Mouse (Mus musculus): Measurements from ENCODE around the gene Polr3k.
A peak's percentile ranks its signal among the peaks of the same experiment; 100 is the strongest.

The Polr3k gene

DNA sequence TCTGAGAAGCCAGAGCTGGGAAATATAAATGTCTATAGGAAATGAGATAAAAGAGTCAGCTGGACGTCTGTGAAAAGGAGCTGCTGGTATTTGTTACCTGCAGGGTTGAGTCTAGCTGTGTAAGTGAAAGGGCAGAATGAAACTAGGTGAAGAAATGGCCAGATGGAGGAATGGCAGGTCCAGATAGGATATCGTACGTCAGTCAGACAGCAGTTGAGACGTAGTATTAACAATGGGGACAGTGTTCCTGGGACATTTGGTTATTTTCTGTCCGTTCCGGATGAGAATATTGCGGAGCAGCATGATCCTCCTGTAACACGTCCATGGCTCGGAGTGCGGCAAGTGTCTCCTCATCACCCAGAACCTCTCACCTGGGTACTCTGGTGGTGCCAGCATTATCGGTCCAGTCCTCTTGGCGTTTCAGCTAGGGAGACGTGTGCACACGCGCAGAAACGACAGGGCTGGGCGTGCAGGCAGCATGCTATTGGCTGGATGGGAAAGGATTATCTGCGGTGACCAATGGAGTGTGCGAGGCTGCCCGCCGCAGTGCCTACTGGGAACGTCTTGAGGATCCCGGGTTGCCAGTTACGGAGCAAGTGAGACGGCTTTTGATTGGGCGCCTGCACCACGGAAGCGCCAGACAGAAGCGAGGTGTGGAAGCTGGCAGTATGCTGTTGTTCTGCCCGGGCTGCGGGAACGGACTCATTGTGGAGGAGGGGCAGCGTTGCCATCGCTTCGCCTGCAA is at the start of gene Polr3k:
Gene Polr3k (plus strand): TSS at position 547 of the 745 bp plus-strand sequence.
- TF ChIP-seq GATA4 (IDR thresholded peaks at IDR 0.05; ENCODE audit: insufficient replicate concordance, low read length), result peak; percentile 46; the same call in 1 of the 2 replicates

DNA sequence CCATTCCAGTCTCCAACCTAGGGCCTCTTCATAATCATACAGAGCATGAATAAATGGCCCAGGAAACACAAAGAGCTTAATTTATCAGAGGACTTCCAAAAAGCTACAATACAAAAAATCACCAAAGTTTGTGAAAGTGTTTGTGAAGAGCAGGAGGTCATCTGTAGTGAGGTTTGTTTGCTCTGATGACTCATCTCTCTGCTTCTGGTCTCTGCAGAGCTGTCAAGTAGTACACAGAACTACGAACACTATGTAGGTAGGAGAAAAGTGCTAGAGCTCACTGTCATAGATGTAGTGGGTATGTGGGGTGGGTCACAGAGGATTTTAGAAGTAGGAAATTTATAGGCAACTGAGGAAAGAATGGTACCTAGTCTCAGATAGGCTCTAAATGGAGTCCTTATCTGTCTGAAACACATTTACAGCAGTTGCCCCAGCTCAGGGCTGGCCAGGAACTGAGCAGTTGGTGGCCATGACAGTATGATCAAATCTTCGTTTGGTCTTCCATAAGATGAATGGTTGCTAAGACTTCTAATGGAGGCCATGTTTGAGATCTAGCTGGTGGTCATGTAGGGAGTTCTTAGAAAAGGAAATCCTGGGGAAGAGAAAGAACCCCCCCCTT is 35.0 kb upstream of the Polr3k start:
- no peak for TF ChIP-seq GATA4 (IDR thresholded peaks at IDR 0.05; ENCODE audit: insufficient replicate concordance, low read length)

DNA sequence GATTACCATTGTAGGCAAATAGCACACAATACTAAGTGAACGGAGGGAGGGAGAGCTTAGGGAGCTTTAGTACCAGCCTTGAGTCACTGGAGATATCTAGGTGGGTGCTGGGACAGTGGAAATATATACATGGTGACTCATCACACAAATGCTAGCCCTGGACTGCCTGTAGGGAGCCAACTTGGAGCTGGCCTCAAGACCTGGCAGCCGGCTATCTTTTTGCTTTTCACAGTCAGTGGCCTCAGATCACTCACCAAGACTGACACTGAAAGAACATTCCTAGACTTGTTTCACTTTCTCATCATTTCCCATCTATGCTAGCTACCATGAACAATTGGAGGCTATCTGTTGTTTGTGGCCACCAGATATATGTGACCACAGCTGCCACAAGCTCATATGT is 31.4 kb upstream of the Polr3k start:
- TF ChIP-seq GATA4 (IDR thresholded peaks at IDR 0.05; ENCODE audit: insufficient replicate concordance, low read length), result no peak

DNA sequence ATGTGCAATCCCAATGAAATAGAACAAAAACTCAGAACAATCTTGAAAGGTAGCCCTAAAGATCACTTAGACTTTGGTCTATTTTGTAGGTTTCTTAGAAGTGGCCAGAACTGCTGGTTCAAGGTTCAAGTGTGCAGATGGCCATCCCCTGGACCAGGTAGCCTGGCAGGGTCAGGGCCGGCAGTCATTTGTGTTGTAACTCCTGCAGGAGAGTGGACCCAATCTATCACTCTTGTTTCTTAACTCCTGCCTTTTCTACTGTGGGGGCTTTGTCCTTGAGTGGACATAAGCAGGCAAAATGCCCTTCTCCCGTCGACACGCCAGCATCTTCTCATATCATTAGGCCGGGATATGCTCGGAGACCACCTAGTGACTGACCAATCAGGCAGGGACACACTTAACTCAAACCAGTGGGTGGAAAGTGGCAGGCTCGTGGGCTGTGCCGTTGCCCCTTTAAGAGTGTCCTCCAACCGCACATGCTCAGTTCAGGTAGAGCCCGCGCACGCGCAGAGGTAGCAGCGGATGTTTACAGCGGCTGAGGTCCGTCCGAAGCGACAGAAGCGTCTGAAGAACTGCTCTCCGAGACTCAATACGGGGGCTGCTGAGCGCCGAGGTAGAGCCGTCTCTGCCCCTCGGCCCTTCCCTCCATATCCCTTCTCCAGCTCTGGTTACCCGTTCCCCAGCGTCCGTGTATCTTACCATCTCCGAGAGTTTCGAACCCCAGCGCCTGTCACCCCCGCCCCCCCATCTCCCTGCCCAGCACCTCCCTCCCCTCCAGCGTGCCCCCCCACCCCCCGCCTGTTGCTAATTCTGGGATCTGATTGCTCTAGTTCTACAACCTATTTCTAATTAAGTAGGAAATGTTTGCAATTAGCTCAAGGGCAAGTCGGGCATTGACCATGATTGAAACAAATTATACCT is 26.5 kb upstream of the Polr3k start, which contains the start of gene Pcmtd2:
Gene Pcmtd2 (plus strand): TSS at position 483 of the 921 bp plus-strand sequence.
- TF ChIP-seq GATA4 (IDR thresholded peaks at IDR 0.05; ENCODE audit: insufficient replicate concordance, low read length), result no peak; the same call in 1 of the 2 replicates

DNA sequence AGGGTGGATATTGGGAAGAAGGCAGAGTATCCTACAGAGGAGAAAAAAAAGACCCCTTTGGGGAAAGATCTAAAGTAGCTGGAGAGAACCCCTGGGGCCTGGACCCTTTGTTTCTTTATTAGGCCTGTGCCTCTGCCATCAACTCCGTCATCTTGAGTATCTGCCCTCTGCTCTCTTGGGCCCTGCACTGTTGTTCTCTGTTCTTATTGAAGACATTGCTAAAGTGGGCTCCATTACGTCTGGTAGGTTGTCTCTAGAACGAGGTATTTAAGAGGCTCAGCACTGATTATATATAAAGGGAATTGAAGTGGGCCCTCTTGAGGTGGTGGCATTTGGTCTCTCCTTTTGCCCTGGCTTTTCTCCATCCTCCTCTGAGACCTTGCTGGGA is 25.9 kb upstream of the Polr3k start:
- TF ChIP-seq GATA4 (IDR thresholded peaks at IDR 0.05; ENCODE audit: insufficient replicate concordance, low read length), result no peak

DNA sequence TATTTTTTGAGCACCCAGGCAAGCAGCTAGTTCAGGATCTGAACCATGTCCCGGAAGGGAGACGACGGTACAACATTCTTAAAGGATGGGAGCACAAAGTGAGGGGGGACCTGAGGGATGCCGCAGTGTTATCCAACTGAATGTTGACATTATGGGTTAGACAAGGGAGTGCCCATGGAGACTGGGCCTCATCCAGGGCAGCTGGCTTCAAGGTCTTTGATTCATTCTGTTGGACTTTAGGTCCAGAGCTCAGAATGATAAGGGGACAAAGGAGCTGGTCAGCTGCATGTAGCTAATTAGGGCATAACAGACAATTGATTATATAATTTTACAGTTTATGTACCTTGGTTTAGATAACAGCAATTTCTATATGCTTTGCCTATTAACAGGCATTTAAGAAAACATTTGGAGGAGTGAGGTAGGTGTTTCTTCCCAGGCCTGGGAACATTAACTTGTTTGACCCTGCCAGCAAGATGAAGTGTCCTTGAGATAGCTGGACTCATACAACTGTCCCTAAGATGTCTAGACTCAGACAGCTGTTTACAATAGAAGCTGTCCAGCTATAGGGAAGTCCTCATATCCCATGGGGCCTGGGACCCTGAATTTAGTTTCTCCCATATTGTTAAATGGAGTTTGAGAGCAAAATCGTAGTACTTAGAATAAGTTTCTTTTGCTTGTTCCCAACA is 18.3 kb upstream of the Polr3k start:
- TF ChIP-seq GATA4 (IDR thresholded peaks at IDR 0.05; ENCODE audit: insufficient replicate concordance, low read length), result no peak

DNA sequence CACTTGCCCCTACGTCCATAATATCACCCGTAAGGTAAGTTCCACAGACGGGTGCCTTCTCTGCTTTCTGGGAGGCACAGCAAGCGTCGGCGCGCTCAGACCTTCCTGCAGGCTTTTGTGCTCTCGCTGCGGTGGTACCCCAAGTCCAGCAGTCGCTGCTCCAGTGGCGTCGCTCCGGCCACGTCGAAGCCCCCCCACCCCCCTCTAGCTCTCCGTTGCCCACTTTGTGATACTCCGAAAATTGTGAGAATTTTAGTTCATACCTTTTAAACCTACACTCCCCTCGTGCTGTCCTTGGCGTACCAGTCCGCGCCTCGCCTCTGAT is 361 bp downstream of the Polr3k start:
- TF ChIP-seq GATA4 (IDR thresholded peaks at IDR 0.05; ENCODE audit: insufficient replicate concordance, low read length), result no peak

DNA sequence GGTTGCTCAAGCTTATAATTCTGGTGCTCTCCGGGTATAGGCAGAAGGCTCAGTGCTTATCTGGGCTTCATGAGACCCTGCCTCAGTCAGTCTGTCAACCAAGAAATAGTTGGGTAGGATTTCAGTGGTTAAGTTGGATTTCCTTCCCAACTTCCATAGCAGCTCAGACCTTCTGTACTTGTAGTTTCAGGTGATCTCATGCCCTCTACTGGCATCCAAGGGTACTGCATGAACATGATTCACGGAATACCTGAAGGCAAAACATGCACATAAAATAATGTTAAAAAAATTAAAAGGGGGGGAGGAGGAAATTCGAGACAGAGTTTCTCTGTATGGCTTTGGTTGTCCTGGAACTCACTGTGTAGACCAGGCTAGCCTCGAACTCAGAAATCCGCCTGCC is 2.8 kb downstream of the Polr3k start:
- TF ChIP-seq GATA4 (IDR thresholded peaks at IDR 0.05; ENCODE audit: insufficient replicate concordance, low read length), result no peak

DNA sequence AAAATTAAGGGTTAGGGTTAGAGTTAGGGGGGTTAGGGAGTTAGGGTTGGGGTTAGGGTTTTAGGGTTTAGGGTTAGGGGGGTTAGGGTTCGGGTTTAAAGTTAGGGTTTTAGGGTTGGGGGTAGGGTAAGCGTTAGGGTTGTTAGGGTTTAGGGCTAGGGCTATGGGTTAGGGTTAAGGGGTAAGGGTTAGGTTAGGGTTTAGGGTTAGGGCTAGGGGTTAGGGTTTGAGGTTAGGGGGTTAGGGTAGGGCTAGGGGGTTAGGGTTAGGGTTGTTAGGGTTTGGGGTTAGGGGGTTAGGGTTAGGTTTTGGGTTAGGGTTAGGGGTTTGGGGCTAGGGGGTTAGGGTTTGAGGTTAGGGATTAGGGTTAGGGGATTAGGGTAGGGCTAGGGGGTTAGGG is 6.9 kb downstream of the Polr3k start:
- TF ChIP-seq GATA4 (IDR thresholded peaks at IDR 0.05; ENCODE audit: insufficient replicate concordance, low read length), result no peak

DNA sequence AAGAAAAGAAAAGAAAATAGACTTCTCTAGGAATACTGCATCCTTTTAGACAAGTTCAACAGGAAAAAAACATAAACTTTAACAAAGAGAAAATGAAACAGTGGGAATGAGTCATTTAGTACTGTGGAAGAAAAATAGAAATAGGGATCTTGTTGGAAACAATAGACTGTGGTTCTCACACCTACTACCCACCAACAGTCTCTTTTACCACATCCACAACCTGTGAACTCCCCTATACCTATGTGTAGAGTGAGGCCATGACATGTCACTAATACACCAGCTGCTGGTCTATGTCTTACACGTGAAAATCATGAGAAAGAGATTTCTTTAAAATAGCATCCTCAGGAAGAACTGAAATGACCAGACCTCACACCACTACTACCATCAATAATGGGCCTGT is 14.8 kb downstream of the Polr3k start:
- no peak for TF ChIP-seq GATA4 (IDR thresholded peaks at IDR 0.05; ENCODE audit: insufficient replicate concordance, low read length)

DNA sequence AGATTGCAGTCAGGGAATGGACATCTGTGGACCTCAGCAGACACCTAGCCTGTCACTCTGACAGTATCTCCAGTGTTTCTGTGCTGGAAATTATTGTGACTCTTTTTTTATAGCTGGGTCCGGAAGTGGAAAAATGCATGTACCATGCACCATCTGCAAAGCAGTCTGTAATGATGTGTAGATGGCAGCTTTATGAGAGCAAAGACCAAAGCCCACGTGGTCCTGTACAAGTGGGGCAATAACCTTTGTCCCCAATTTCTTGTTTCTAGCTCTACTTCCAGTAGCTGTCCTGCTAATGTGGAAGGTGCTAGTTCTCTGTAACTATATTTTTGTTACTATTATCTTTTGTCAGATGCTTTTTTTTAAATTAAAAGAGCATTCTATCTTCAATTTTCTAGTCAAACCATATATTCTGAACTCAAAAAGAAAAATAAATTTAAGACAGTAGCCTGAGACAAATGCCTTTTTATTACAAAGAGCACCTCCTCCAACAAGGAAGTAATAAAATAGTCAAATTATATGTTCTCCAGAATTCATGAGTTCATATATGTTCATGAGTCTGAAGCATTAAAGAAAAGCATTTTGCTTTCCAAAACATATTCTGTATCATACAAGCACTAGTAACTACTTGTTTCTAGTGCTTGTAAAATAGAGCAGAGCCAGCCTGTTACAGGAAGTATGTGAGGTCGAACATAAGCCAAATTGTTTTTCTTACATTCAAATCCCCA is 19.0 kb downstream of the Polr3k start:
- no peak for TF ChIP-seq GATA4 (IDR thresholded peaks at IDR 0.05; ENCODE audit: insufficient replicate concordance, low read length)

DNA sequence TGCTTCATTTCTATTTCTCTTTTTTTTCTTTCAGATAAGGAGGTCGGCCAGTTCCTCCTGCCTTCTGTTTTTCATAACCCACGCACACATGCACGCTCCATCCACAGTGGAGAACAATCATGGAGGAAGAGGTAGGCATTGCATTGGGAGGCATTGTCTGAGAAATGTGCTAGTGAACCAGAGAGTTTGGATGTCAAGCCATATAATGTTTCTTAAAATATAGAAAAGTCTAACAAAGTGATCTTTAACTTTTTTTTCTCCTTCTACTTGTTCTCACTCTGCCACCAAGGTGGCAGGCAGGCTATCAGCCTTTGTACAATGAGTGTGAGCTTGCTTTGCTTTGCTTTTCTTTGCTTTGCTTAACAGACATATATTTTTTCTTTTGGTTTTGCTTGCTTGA is 53.7 kb downstream of the Polr3k start:
- no peak for TF ChIP-seq GATA4 (IDR thresholded peaks at IDR 0.05; ENCODE audit: insufficient replicate concordance, low read length)

DNA sequence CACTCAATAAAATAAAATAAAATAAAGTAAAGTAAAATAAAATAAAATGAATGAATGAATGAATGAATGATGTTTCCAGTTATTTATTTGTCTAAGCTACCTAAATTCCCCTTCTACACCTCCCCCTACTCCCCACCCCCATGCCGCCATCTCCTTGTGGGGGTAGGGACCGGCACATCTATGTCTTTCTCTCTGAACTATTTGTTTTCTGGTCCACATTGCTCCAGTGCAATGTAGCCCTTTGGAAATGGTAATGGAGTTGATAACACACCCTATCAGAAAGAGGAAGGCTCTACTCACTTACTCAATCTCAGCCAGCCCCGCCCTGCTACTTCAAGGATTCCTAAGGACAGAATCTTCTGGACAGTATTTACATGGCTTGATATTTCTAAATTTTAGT is 54.4 kb downstream of the Polr3k start:
- no peak for TF ChIP-seq GATA4 (IDR thresholded peaks at IDR 0.05; ENCODE audit: insufficient replicate concordance, low read length)

All from liver, adult (tissue).